In genomic region chr15:99605595-99605994, GRCm38 (mm10) we compare ENCODE assay signal across 22 mouse cellular contexts. TPM values are rescaled to one million over a fixed set of nuclear protein-coding genes. Genes with fewer than 3 reads are reported as not detected.
DNase-seq lines count a peak whose midpoint lies in the region; ATAC-seq and TF ChIP-seq lines count a peak whose summit lies in the region.
"Had no signal": no experiment of that assay in that cellular context is flagged by ENCODE, and none has a peak within 500 bp of the region (broad histone marks: within the 10 kb centered on the region; RNA-seq: fewer than 3 reads in every experiment).

No protein-coding gene starts in this region.

- DNase-seq in forebrain, postnatal 0 days, result peak; percentile 60
- no peak for DNase-seq in midbrain, embryonic 11.5 days (ENCODE audit: low spot score, missing footprints)
- peak; percentile 31 for DNase-seq in brain, adult 2 months (ENCODE audit: low read depth, low spot score)
- peak; percentile 60 for DNase-seq in brain, embryonic 14.5 days (ENCODE audit: low read depth)
- DNase-seq in kidney, postnatal 4 days, result no peak
- DNase-seq in kidney, adult 8-10 months, result no peak
- DNase-seq: adrenal gland, adult 2 months; adrenal gland, postnatal 10 days; adrenal gland, postnatal 25 days; cerebellum, adult 8-10 months; cerebellum, postnatal 25 days had no signal

- no peak overlapping the region for H3K9ac ChIP-seq in forebrain, postnatal 0 days
- no peak overlapping the region for H3K9ac ChIP-seq in forebrain, embryonic 15.5 days (replicated peaks)
- no peak overlapping the region for H3K9ac ChIP-seq in midbrain, embryonic 11.5 days (ENCODE audit: low read length)
- no peak overlapping the region for H3K9ac ChIP-seq in midbrain, embryonic 13.5 days (replicated peaks)
- H3K9ac ChIP-seq: embryonic facial prominence, embryonic 12.5 days; forebrain, embryonic 13.5 days had no signal

- H3K9me3 ChIP-seq in forebrain, postnatal 0 days (ENCODE audit: low read length), result no peaks in the 10 kb centered on the region
- H3K9me3 ChIP-seq in forebrain, embryonic 15.5 days, result no peaks in the 10 kb centered on the region
- H3K9me3 ChIP-seq in midbrain, embryonic 11.5 days (ENCODE audit: control insufficient read depth, low read length), result no peaks in the 10 kb centered on the region
- H3K9me3 ChIP-seq in midbrain, embryonic 13.5 days, result no peaks in the 10 kb centered on the region
- H3K9me3 ChIP-seq: embryonic facial prominence, embryonic 10.5 days; embryonic facial prominence, embryonic 12.5 days; forebrain, embryonic 13.5 days had no signal

- H3K27me3 ChIP-seq in forebrain, postnatal 0 days (ENCODE audit: insufficient read depth, low read length), result no peaks in the 10 kb centered on the region
- H3K27me3 ChIP-seq in forebrain, embryonic 15.5 days, result no peaks in the 10 kb centered on the region
- H3K27me3 ChIP-seq in midbrain, embryonic 11.5 days (ENCODE audit: control insufficient read depth, insufficient read depth, low read length), result no peaks in the 10 kb centered on the region
- peaks cover 13% of the 10 kb centered on the region; the same call in 1 of the 2 replicates for H3K27me3 ChIP-seq in midbrain, embryonic 13.5 days

- no peak overlapping the region for H3K4me3 ChIP-seq in forebrain, postnatal 0 days (ENCODE audit: low read depth, low read length)
- H3K4me3 ChIP-seq in forebrain, embryonic 15.5 days, result no peak overlapping the region
- H3K4me3 ChIP-seq in midbrain, embryonic 11.5 days (ENCODE audit: low read depth, low read length), result no peak overlapping the region
- no peak overlapping the region for H3K4me3 ChIP-seq in midbrain, embryonic 13.5 days (replicated peaks)
- H3K4me3 ChIP-seq: embryonic facial prominence, embryonic 10.5 days; embryonic facial prominence, embryonic 12.5 days; forebrain, embryonic 13.5 days had no signal

- no peak for TF ChIP-seq CTCF in forebrain, postnatal 0 days (IDR thresholded peaks at IDR 0.05; ENCODE audit: low read depth)
- TF ChIP-seq CTCF in brain, embryonic 14.5 days (IDR thresholded peaks at IDR 0.05; ENCODE audit: borderline replicate concordance, extremely low read depth, insufficient read depth, insufficient read length), result no peak

- no peaks in the 10 kb centered on the region for H3K36me3 ChIP-seq in forebrain, postnatal 0 days (ENCODE audit: insufficient read depth)
- no peaks in the 10 kb centered on the region for H3K36me3 ChIP-seq in forebrain, embryonic 15.5 days
- no peaks in the 10 kb centered on the region for H3K36me3 ChIP-seq in midbrain, embryonic 11.5 days (ENCODE audit: control insufficient read depth, insufficient read depth, low read length)
- no peaks in the 10 kb centered on the region for H3K36me3 ChIP-seq in midbrain, embryonic 13.5 days
- H3K36me3 ChIP-seq: embryonic facial prominence, embryonic 10.5 days; embryonic facial prominence, embryonic 12.5 days had no signal

- no peak overlapping the region for H3K4me2 ChIP-seq in forebrain, postnatal 0 days (ENCODE audit: low read depth)
- H3K4me2 ChIP-seq in forebrain, embryonic 15.5 days (replicated peaks), result no peak overlapping the region
- H3K4me2 ChIP-seq in midbrain, embryonic 11.5 days, result no peak overlapping the region
- H3K4me2 ChIP-seq in midbrain, embryonic 13.5 days (replicated peaks), result no peak overlapping the region
- H3K4me2 ChIP-seq: embryonic facial prominence, embryonic 12.5 days; forebrain, embryonic 13.5 days had no signal

- whole genome bisulfite sequencing in forebrain, postnatal 0 days, result 66% methylated on average over 3 of the region's 3 CpGs
- 58% methylated on average over 3 of the region's 3 CpGs for WGBS in forebrain, embryonic 15.5 days
- WGBS in midbrain, embryonic 11.5 days, result 49% methylated on average over 3 of the region's 3 CpGs
- WGBS in midbrain, embryonic 13.5 days, result 48% methylated on average over 3 of the region's 3 CpGs

- no peak overlapping the region for H3K27ac ChIP-seq in forebrain, postnatal 0 days (ENCODE audit: low read depth, low read length)
- no peak overlapping the region for H3K27ac ChIP-seq in forebrain, embryonic 15.5 days (replicated peaks)
- no peak overlapping the region for H3K27ac ChIP-seq in midbrain, embryonic 11.5 days (ENCODE audit: low read depth, low read length)
- no peak overlapping the region for H3K27ac ChIP-seq in midbrain, embryonic 13.5 days
- H3K27ac ChIP-seq: embryonic facial prominence, embryonic 10.5 days; embryonic facial prominence, embryonic 12.5 days; forebrain, embryonic 13.5 days had no signal

- peak; percentile 78 for ATAC-seq in forebrain, postnatal 0 days
- no peak for ATAC-seq in forebrain, embryonic 15.5 days (replicated peaks)
- 0 out of 2 replicates have a peak, but pooled peaks have one; percentile 39 for ATAC-seq in midbrain, embryonic 11.5 days (ENCODE audit: low FRiP score)
- no peak for ATAC-seq in midbrain, embryonic 13.5 days
- ATAC-seq: forebrain, embryonic 13.5 days; forebrain, embryonic 16.5 days had no signal

- no peak for TF ChIP-seq POLR2A in brain, embryonic 14.5 days (IDR thresholded peaks at IDR 0.05; ENCODE audit: borderline replicate concordance, extremely low read depth, insufficient read depth, insufficient read length, poor library complexity, severe bottlenecking)

- peaks cover 17% of the 10 kb centered on the region for H3K4me1 ChIP-seq in forebrain, postnatal 0 days (ENCODE audit: insufficient read depth)
- H3K4me1 ChIP-seq in forebrain, embryonic 15.5 days, result peaks cover 35% of the 10 kb centered on the region
- peaks cover 16% of the 10 kb centered on the region for H3K4me1 ChIP-seq in midbrain, embryonic 11.5 days (ENCODE audit: control insufficient read depth, insufficient read depth, low read length)
- H3K4me1 ChIP-seq in midbrain, embryonic 13.5 days (replicated peaks), result peaks cover 59% of the 10 kb centered on the region

RNA-seq across cellular contexts. Expression of gene Aqp6, which starts 4.4 kb away (rescaled TPM):
- total RNA-seq in forebrain, postnatal 0 days (2014; rRNA removed), result not detected in 2 replicates
- polyA plus RNA-seq in forebrain, postnatal 0 days (2015; fragmentation: Nextera tagmentation; extraction: Ambion mirVana), result 0.06 TPM in 1 of 2 replicates, not detected in the other
- polyA plus RNA-seq in forebrain, embryonic 15.5 days (2015; fragmentation: Nextera tagmentation; extraction: Ambion mirVana), result not detected in 2 replicates
- 0.11 and 0.22 TPM in 2 replicates for polyA plus RNA-seq in midbrain, embryonic 11.5 days (2014; fragmentation: Nextera tagmentation; extraction: Ambion mirVana)
- polyA plus RNA-seq in midbrain, embryonic 13.5 days (2015; fragmentation: Nextera tagmentation; extraction: Ambion mirVana), result 0.71 and 0.99 TPM in 2 replicates
- 2.8 and 4.4 TPM in 2 replicates for polyA plus RNA-seq in brain, embryonic 14.5 days (2012; rRNA removed)
- total RNA-seq: adrenal gland, adult 2 months; adrenal gland, postnatal 10 days; adrenal gland, postnatal 25 days; MEL had no signal
- polyA plus RNA-seq: adrenal gland, adult 2 months; C2C12; embryonic facial prominence, embryonic 10.5 days; embryonic facial prominence, embryonic 14.5 days; forebrain, embryonic 11.5 days; forebrain, embryonic 13.5 days; forebrain, embryonic 16.5 days had no signal

RNA-seq across cellular contexts. Expression of gene Aqp5, which starts 15.0 kb away (rescaled TPM):
- total RNA-seq in forebrain, postnatal 0 days (2014; rRNA removed), result 0.46 and 0.76 TPM in 2 replicates
- polyA plus RNA-seq in forebrain, postnatal 0 days (2015; fragmentation: Nextera tagmentation; extraction: Ambion mirVana), result 0.59 and 0.64 TPM in 2 replicates
- 0.38 TPM in 1 of 2 replicates, not detected in the other for polyA plus RNA-seq in forebrain, embryonic 15.5 days (2015; fragmentation: Nextera tagmentation; extraction: Ambion mirVana)
- polyA plus RNA-seq in midbrain, embryonic 11.5 days (2014; fragmentation: Nextera tagmentation; extraction: Ambion mirVana), result 0.37 and 0.38 TPM in 2 replicates
- polyA plus RNA-seq in midbrain, embryonic 13.5 days (2015; fragmentation: Nextera tagmentation; extraction: Ambion mirVana), result 0.79 and 1.1 TPM in 2 replicates
- 1.1 and 1.7 TPM in 2 replicates for polyA plus RNA-seq in brain, embryonic 14.5 days (2012; rRNA removed)
- total RNA-seq: MEL had no signal
- polyA plus RNA-seq: embryonic facial prominence, embryonic 10.5 days had no signal

RNA-seq across cellular contexts. Expression of gene Aqp2, which starts 26.7 kb away (rescaled TPM):
- total RNA-seq in forebrain, postnatal 0 days (2014; rRNA removed), result not detected in 2 replicates
- polyA plus RNA-seq in forebrain, postnatal 0 days (2015; fragmentation: Nextera tagmentation; extraction: Ambion mirVana), result not detected in 2 replicates
- not detected in 2 replicates for polyA plus RNA-seq in forebrain, embryonic 15.5 days (2015; fragmentation: Nextera tagmentation; extraction: Ambion mirVana)
- not detected in 2 replicates for polyA plus RNA-seq in midbrain, embryonic 11.5 days (2014; fragmentation: Nextera tagmentation; extraction: Ambion mirVana)
- polyA plus RNA-seq in midbrain, embryonic 13.5 days (2015; fragmentation: Nextera tagmentation; extraction: Ambion mirVana), result not detected in 2 replicates
- polyA plus RNA-seq in brain, embryonic 14.5 days (2012; rRNA removed), result 0.07 and 0.08 TPM in 2 replicates
- total RNA-seq: ES-E14, MEL had no signal
- polyA plus RNA-seq: embryonic facial prominence, embryonic 10.5 days; embryonic facial prominence, embryonic 12.5 days; forebrain, embryonic 11.5 days; forebrain, embryonic 13.5 days; forebrain, embryonic 16.5 days had no signal

RNA-seq across cellular contexts. Expression of gene Racgap1, which starts 45.9 kb away (rescaled TPM):
- 27.5 and 39.7 TPM in 2 replicates for total RNA-seq in forebrain, postnatal 0 days (2014; rRNA removed)
- 31.7 and 34.2 TPM in 2 replicates for polyA plus RNA-seq in forebrain, postnatal 0 days (2015; fragmentation: Nextera tagmentation; extraction: Ambion mirVana)
- polyA plus RNA-seq in forebrain, embryonic 15.5 days (2015; fragmentation: Nextera tagmentation; extraction: Ambion mirVana), result 113 and 118 TPM in 2 replicates
- 214 and 230 TPM in 2 replicates for polyA plus RNA-seq in midbrain, embryonic 11.5 days (2014; fragmentation: Nextera tagmentation; extraction: Ambion mirVana)
- 118 and 125 TPM in 2 replicates for polyA plus RNA-seq in midbrain, embryonic 13.5 days (2015; fragmentation: Nextera tagmentation; extraction: Ambion mirVana)
- 83.0 and 118 TPM in 2 replicates for polyA plus RNA-seq in brain, embryonic 14.5 days (2012; rRNA removed)

Comparison
In these comparisons a context has a peak if more than half of its experiments do, and no peak if none do; other contexts are left out.
1. ATAC-seq: peak in forebrain, postnatal 0 days (single experiment) and midbrain, embryonic 11.5 days (single experiment); none in forebrain, embryonic 15.5 days (single experiment) and midbrain, embryonic 13.5 days (single experiment).
2. DNase-seq: peak in forebrain, postnatal 0 days (single experiment), brain, adult 2 months (single experiment) and brain, embryonic 14.5 days (single experiment); none in midbrain, embryonic 11.5 days (single experiment), kidney, postnatal 4 days (0 of 2) and kidney, adult 8-10 months (0 of 2).